Mouse (Mus musculus) common myeloid progenitor, adult 5-6 weeks (primary cell): ENCODE data around the gene Ttc24. TPM values are rescaled to one million over a fixed set of nuclear protein-coding genes. Genes with fewer than 3 reads are reported as not detected.

ENCODE experiments used
- ATAC-seq: replicated peaks from 2 replicates; pipeline ENCODE4 v1.8.0; 2016; ENCODE audit warnings: low read depth, mild to moderate bottlenecking, moderate TSS enrichment, inconsistent platforms; ENCODE audit not compliant: poor library complexity, severe bottlenecking
- total RNA-seq: library from RNA; stranded (forward); fragments of 200-1000, 187-1606 nt; gene quantifications from 2 replicates; pipeline ENCODE4 v1.2.3, GENCODE M21; 2017

Gene Ttc24
- total RNA-seq, 1 experiment from 2014 or later: not detected

DNA sequence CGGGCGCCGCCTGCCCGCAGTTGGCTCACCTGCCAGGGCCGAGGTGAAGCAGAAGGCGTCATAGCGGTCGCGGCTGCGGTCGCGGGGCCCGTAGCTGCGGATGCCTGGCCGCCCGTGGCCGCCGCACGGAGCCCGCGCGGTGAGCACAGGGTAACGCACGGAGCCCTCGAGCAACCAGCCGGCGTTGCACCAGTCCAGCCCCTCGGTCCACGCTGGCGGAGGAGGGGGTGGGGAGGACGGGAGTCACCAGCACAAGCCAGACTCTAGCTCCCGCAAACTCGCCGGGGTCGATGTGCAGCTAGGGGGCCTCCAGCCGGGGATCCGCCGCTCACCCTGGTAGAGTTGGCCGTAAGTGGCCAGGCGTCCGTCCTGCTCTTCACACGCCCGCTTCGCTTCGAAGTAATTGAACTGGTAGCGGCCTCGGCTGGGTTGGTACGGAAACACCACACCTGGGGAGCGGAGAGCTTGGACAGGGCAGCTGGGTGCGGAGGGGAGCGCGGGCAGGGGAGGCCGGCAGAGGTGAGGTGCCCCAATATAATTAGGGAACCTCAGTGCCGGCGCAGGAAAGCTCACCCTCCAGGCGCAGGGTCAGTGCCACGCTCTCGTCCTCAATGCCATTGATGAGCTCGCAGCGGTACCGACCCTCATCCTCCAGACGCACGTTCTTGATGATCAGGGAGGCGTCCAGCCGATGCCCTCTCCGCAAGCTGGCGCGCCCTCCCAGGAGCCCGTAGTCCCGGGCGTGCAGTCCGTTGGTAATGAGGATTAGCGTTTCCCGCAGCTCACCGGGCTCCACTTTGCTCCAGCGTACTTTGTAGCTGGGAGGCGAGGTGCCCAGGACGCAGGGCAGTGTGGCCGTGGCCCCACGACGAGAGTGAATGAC lies 54.7 kb downstream of the Ttc24 start:
- ATAC-seq: no peak; the same call in 1 of the 2 replicates

DNA sequence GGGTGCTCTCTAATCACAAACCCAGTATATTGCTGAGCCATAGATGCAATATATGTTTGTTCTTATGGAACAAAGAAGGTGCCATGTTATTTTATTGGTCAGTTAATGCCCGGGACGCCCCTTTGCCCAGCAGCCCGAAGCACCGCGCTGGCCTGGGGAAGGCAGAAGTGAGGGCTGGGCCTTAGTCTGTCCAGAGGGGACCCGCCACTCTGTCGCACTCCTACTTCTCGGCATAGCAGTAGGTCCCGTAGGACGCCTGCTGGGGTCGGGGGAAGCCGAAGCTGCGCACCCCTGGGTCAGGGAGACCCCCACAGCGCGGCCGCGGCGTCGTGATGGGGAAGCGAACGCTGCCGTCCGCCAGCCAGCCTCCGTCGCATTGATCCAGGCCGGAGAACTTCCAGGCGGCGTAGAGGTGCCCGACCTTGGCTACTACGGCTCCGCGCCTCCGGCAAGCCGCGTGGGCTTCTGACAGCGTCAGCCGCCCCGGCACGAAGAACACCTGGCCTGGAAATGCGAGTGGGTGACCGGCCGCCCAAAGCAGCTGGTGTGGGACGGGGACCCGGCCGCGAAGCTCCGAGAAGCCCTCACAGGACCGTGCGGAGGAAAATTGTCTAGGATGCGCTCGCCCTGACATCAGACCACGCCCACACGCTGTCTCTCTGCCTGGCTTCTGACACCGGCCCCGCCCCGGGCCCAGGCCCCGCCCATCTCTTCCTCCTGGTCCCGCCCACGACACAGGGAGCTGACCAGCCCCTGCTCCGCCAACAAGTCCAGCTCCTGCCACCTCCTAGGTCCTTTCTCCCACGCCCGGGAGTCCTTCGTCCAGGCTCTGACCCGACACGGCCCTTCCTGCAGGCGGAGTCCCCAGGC lies 55.5 kb downstream of the Ttc24 start:
- peak; percentile 83 for ATAC-seq

Other genes with a start within 250 kb of the Ttc24 start
- gene Sh2d2a, start 231.5 kb downstream of the Ttc24 start, total RNA-seq: 0.59 TPM in 1 of 2 replicates, not detected in the other
- gene Prcc, start 192.7 kb downstream of the Ttc24 start, total RNA-seq: 31.6 and 42.4 TPM in 2 replicates
- 529 and 635 TPM in 2 replicates for gene Hdgf, start 172.0 kb downstream of the Ttc24 start, total RNA-seq
- 114 and 121 TPM in 2 replicates for gene Mrpl24, start 158.8 kb downstream of the Ttc24 start, total RNA-seq
- 50.2 and 56.6 TPM in 2 replicates for gene Isg20l2, start 148.0 kb downstream of the Ttc24 start, total RNA-seq
- 11.3 and 13.5 TPM in 2 replicates for gene Rrnad1, start 147.6 kb downstream of the Ttc24 start, total RNA-seq
- 2.0 TPM in 1 of 2 replicates, not detected in the other for gene Crabp2, start 129.6 kb downstream of the Ttc24 start, total RNA-seq
- gene Nes, start 107.2 kb downstream of the Ttc24 start, total RNA-seq: 0.09 TPM in 1 of 2 replicates, not detected in the other
- gene Bcan, start 78.1 kb downstream of the Ttc24 start, total RNA-seq: not detected in 2 replicates
- not detected in 2 replicates for gene Hapln2, start 50.7 kb downstream of the Ttc24 start, total RNA-seq
- gene Gpatch4, start 35.2 kb downstream of the Ttc24 start, total RNA-seq: 49.9 and 65.8 TPM in 2 replicates
- gene Naxe, start 19.8 kb downstream of the Ttc24 start, total RNA-seq: 29.6 and 33.9 TPM in 2 replicates
- 13.5 and 17.2 TPM in 2 replicates for gene Iqgap3, start 3.7 kb upstream of the Ttc24 start, total RNA-seq
- 32.2 and 46.4 TPM in 2 replicates for gene Mef2d, start 64.1 kb upstream of the Ttc24 start, total RNA-seq
- not detected in 2 replicates for gene Rhbg, start 176.4 kb upstream of the Ttc24 start, total RNA-seq
- not detected in 2 replicates for gene Gm38392, start 208.9 kb upstream of the Ttc24 start, total RNA-seq
- gene Tsacc, start 218.7 kb upstream of the Ttc24 start, total RNA-seq: 2.6 and 2.8 TPM in 2 replicates
- 331 and 375 TPM in 2 replicates for gene Cct3, start 218.8 kb upstream of the Ttc24 start, total RNA-seq
- 8.6 and 19.4 TPM in 2 replicates for gene Glmp, start 246.7 kb upstream of the Ttc24 start, total RNA-seq